Mouse (Mus musculus) frontal cortex, adult 2 months (tissue): ENCODE results near the gene Stk10. TPM values are rescaled to one million over a fixed set of nuclear protein-coding genes. Genes with fewer than 3 reads are reported as not detected.

Experiments
- DNase-seq, 2 experiments: peaks; one replicate each; pipeline ENCODE4 v3.0.0; 2022; ENCODE audit warnings: low spot score in 1 of 2; ENCODE audit errors: extremely low spot score in 1 of 2
- polyA plus RNA-seq: library from polyadenylated mRNA; depleted of rRNA; stranded (reverse); fragments of >200 nt; gene quantifications from 2 replicates; pipeline ENCODE4 v1.2.3, GENCODE M21; 2012

Stk10 gene
- polyA plus RNA-seq, 1 experiment: 4.2 TPM

- no peak for DNase-seq
Measured at GRCm38 (mm10) chr11:32565088-32565487, 32.0 kb downstream of the Stk10 start.

DNA sequence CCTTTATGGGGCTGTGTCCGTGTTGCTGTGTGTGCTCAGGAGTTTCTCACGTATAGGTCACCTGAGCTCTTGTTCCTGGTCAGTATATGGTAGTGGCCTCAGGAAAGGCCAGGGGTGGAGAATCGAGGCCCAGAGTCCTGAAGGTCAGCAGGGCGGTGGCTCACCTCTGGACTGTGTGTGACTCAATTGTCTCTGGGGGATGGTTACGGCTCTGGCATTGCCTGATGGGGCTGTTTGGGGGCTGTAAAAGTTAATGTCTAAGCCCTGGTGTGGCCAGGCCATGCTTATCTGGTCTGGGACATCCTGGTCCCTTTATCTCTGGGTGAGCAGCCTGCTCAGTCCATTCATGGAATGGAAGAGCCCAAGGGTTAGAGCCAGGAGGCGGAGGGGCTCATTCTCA, 33.1 kb downstream of the Stk10 start:
- DNase-seq: no peak

DNA sequence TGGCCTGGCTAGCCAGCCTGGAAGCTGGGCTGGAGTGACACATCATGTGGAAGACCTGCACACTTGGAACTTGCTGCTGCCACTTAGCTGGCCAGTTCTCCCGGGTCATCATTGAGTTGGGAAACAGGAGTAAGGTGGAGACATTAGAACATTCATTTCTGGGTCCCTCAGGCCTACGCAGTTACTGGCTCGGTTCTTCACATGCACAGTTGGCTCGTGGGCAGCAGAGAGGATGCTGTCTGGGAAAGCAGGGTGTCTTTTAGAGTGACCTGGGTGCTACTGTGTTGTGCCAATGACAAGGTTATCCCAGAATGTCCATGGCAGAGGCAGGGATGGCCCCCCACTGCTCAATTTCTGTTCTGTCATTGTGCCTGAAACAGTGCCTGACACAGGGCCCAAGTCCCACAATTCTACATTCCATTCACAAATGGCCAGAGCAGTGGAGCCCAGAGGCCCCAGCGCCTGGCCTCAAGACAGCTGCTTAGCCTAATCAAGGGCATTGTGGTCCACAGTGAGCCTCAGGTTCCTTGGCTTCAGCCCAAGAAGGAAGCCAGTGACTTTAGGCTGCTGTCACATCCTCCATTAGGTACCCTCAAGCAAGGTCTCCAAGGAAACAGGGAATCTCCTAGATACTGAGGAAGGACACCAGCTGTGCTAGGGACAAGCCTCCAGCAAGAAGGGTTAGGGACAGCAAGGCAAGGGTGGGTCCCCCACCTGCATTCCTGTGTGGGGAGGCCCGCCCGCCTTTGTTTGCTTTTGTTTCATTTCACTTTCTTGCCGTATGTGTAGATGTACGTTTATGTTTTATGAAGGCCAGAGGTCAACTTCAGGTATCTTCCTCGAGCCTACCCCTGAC, 34.1 kb downstream of the Stk10 start:
- DNase-seq: peak in 1 of 2 experiments; percentile 31

- DNase-seq: no peak
Measured at GRCm38 (mm10) chr11:32568060-32568459, 35.0 kb downstream of the Stk10 start.

GRCm38 (mm10) chr11:32568637-32569293, 35.7 kb downstream of the Stk10 start:
- DNase-seq: no peak

- DNase-seq: no peak
Measured at GRCm38 (mm10) chr11:32571103-32571502, 38.0 kb downstream of the Stk10 start.

GRCm38 (mm10) chr11:32573669-32574068, 40.6 kb downstream of the Stk10 start:
- DNase-seq: no peak

DNA sequence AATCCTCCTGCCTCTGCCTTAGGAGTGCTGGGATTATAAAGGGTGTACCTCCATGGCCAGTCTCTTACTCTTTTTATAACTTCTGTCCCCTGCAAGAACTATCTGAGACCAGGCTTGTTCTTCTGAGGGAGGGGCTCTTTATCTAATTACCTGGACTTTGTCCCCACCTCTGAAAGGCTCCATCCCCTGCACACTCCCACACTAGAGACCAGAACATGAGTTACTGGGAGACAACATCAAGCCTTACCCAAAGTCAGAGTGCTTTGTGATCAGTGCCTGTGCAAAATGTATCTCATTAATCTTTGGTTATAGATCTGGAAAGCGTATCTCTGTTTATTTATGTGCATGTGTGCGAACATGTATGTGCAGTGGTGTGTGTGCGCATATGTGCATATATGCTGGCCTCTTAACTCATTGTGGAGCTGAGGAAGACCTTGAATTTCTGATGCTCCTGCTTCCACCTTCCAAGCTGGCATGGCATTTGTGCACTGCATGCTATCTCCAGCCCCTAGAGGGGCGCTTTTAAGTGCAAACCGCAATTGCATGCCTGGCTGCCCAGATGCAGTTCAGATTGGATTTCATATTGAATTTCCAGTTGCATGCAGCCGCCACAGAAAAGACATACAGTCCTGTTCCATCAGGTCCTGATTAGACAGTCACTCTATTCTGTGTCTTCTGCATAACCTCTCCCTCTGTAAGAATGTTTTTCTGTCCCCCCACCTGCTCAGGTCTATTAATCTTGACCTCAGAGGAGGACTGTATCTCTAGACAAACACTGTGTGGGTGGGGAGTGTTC, 43.1 kb downstream of the Stk10 start:
- DNase-seq: no peak

DNA sequence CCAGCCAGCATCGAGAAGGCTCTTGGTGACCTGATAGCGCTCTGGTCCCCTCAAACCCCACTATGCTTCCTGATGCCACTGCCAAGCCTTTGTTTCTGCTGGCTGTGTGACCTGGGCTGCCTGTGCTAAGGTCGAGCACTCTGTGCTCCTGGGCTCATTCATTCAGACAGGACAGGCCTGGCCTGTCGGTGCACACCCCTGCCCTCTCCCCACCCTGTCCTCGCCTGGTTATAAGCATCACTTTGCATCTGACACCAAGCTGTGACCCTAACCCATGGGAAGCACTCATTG, 43.6 kb downstream of the Stk10 start:
- DNase-seq: no peak

- DNase-seq: peak; percentile 38 to 52
Measured at GRCm38 (mm10) chr11:32580305-32580947, 47.3 kb downstream of the Stk10 start.

DNA sequence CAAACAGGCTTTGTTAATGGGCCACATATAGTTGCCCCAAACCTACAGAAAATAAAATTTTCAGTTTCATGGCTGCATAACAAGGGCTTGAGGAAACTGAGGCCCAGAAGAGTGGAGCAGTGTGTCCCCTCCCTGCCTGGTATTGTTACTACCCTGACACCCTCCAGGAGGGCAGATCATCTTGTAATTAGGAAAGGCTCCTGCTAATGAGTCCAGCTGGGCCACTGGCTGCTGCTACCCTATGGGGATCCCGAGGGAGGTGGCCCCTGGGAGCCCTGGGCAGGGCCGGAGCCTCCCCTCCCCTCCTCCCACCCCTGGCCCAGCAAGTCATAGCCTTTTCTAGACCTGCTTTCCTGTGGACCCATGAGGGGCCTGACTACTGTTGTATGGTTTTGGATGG, 47.9 kb downstream of the Stk10 start:
- no peak for DNase-seq

DNA sequence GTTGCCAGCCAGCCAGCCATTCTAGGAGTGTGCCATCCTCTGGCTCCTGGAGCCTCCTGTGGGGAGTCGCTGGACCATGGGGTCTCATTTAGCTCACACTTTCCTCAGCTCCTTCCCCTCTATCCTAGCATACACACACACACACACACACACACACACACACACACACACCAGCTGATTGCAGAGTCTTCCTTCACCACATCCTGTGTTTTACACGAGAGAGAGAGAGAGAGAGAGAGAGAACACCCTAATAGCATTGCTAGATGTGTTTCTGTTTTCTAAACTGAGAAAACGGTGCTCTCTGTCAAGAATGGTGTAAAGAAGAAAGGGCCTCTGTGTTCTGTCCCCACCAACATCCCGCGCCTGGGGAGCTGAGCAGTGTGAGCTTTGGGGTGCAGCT, 49.7 kb downstream of the Stk10 start:
- DNase-seq: no peak

- no peak for DNase-seq
Measured at GRCm38 (mm10) chr11:32585996-32586395, 52.9 kb downstream of the Stk10 start.

DNA sequence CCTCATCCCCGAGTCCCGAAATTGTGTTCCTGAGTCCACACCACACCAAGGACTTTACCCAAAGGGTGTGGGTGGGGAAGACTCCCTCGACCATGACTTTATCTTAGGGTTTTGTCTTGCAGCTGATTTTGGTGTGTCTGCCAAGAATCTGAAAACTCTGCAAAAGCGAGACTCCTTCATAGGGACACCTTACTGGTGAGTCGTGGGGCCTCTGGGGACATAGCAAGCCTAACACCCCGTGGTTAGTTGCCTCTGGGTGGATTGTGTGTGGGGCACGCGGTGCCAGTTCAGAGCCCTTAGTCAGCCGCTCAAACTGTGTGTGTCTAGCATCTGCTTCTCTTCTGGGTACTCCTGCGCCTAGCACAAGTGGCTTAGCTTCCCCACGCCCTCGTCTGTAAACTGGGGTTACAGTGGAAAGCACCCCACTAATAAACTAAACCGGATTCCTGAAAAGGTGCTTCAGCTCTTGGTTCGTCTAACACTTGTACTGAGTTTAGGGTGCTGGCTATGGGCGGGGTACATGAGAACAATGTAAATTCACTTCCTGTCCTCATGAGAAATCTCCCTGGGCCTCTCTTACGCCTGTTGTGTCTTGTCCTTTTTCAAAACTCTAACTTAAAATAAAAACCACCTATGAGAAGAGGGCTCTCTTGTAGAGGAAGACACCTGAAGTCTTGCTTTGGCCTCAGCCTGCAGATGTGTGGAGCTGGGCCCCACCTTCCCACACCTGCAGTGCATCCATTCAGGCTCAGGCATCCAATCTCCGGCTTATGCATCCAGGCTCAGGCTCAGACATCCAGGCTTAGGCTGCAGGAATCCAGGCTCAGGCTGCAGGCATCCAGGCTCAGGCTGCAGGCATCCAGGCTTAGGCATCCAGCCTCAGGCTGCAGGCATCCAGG, 54.3 kb downstream of the Stk10 start:
- DNase-seq: no peak

DNA sequence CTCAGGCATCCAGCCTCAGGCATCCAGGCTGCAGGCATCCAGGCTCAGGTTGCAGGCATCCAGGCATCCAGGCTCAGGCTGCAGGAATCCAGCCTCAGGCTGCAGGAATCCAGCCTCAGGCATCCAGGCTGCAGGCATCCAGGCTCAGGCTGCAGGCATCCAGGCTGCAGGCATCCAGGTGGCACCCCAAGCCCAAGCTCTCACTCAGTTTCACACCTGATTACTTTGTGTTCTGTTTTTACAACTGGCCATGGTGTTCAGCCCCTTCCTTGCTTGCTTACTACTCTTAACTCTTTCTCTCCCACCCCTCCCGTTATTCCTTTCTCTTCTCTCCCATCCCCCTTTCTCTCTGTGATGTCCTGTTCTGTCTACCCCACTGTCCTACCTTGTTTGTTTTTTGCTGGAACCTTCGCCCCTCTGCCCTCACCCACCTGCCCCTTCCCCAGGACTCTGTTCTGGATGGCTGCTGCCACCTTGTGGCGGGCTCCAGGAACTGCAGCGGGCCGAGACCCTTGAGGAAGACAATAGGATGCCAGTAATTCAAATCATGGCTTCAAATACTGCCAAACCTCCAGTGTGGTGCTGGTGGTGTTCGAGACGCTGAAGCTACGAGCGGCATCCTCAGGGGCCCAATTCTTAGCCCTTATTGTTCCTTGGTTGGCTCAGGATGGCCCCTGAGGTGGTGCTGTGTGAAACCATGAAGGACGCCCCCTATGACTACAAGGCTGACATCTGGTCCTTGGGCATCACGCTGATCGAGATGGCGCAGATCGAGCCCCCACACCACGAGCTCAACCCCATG, 55.2 kb downstream of the Stk10 start:
- peak in 1 of 2 experiments; percentile 80 for DNase-seq

- DNase-seq: no peak
Measured at GRCm38 (mm10) chr11:32588892-32589172, 55.7 kb downstream of the Stk10 start.

DNA sequence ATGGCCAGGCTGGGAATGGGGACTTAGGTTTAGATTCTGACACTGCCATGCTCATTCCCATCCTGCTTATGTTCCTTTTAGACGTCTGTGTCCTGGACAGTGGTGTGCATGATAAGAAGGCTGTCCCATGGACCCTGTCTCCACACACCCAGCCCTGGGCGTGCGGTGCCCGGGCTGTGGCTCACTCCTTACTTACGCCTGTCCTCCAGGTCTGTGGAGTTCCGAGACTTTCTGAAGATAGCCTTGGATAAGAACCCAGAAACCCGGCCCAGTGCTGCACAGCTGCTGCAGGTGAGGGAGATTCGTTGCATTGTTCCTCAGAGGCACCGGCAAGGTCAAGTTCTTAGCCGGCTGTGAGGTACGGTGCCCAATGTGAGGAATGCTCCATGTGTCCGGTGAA, 56.1 kb downstream of the Stk10 start:
- no peak for DNase-seq

DNA sequence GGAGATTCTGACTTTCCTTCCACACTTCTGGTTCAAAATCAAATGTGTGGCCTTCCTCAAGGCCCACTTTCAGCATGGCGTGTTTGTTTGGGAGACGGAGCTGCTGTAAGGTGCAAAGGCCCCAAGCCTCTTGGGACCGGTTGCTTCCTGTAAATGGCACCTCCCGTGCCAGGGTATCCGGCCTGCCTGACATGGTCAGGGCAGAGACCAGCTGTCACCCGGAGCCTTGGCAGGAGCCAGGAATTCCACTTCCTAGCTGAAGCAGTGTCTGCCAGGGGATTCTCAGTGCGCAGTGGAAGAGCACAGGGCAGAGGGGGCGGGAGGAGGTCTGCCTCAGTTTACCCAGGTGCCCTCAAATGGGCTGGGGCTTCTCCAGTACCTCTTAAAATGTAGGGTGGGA, 56.7 kb downstream of the Stk10 start:
- no peak for DNase-seq

- no peak for DNase-seq
Measured at GRCm38 (mm10) chr11:32590205-32590604, 57.1 kb downstream of the Stk10 start.
